Mouse (Mus musculus): ENCODE data around the gene Elmod1. TPM values are rescaled to one million over a fixed set of nuclear protein-coding genes. Genes with fewer than 3 reads are reported as not detected.

Gene Elmod1
- total and polyA plus RNA-seq, 3 experiments = not detected

- H3K4me3 ChIP-seq (replicated peaks in 1 of 3; ENCODE audit: low read depth in 2 of 3, low read length in 2 of 3, poor library complexity in 1 of 3) = no peak overlapping the region
- dilution Hi-C loops (cut with MboI; ENCODE audit: extremely low pct_ligation_motif_present, extremely low pct_unique_long_range_greater_than_20kb, low sequenced_read_pairs) (no loop called here), in situ Hi-C loops (cut with MboI; ENCODE audit: low pct_ligation_motif_present, low pct_unique_long_range_greater_than_20kb, low sequenced_read_pairs) (no loop called here)
- TF ChIP-seq ZNF384 (IDR thresholded peaks at IDR 0.05; ENCODE audit: low read depth, low read length) (no peak), RCOR1 (conservative IDR thresholded peaks at IDR 0.05; ENCODE audit: low read depth, low read length) (no peak), MAX (IDR thresholded peaks at IDR 0.05; ENCODE audit: low read length) (no peak), ZC3H11A (IDR thresholded peaks at IDR 0.05; ENCODE audit: low read depth, low read length) (no peak), HCFC1 (IDR thresholded peaks at IDR 0.05; ENCODE audit: low read depth, low read length) (no peak), RAD21 (IDR thresholded peaks at IDR 0.05; ENCODE audit: low read depth, low read length) (no peak), POLR2A (IDR thresholded peaks at IDR 0.05; ENCODE audit: low read depth, low read length) (no peak), SIN3A (IDR thresholded peaks at IDR 0.05; ENCODE audit: low read length) (no peak), NRF1 (IDR thresholded peaks at IDR 0.05; ENCODE audit: low read depth, low read length) (no peak), MAZ (IDR thresholded peaks at IDR 0.05; ENCODE audit: low read depth, low read length) (no peak), CTCF (conservative IDR thresholded peaks at IDR 0.05 in 1 of 2, IDR thresholded peaks at IDR 0.05 in 1 of 2; ENCODE audit: low read depth in 2 of 2, low read length in 2 of 2) (no peak), MAFK (IDR thresholded peaks at IDR 0.05; ENCODE audit: insufficient replicate concordance, low read length) (no peak), UBTF (IDR thresholded peaks at IDR 0.05; ENCODE audit: low read depth, low read length) (no peak), SMC3 (IDR thresholded peaks at IDR 0.05; ENCODE audit: low read depth, low read length) (no peak), PAX5 (IDR thresholded peaks at IDR 0.05; ENCODE audit: low read length) (no peak), ELF1 (IDR thresholded peaks at IDR 0.05; ENCODE audit: low read depth, low read length) (no peak), ZKSCAN1 (IDR thresholded peaks at IDR 0.05; ENCODE audit: borderline replicate concordance, low read depth, low read length) (no peak), E2F4 (IDR thresholded peaks at IDR 0.05; ENCODE audit: insufficient replicate concordance, low read depth, low read length) (no peak)
- H3K9ac ChIP-seq (ENCODE audit: insufficient read depth, low read depth) = no peak overlapping the region
- H3K9me3 ChIP-seq (replicated peaks; ENCODE audit: low read length) = no peaks in the 10 kb centered on the region
- no peaks in the 10 kb centered on the region for H3K79me2 ChIP-seq (replicated peaks; ENCODE audit: control insufficient read depth, extremely low read depth, insufficient read depth, poor library complexity, severe bottlenecking)
- H3K27ac ChIP-seq (ENCODE audit: insufficient read depth, low read depth) = no peak overlapping the region
- H3K36me3 ChIP-seq (replicated peaks in 1 of 2; ENCODE audit: control insufficient read depth in 1 of 2, insufficient read depth in 1 of 2, low read length in 1 of 2) = no peaks in the 10 kb centered on the region
- H3K4me2 ChIP-seq (ENCODE audit: insufficient read depth, low read depth, poor library complexity, severe bottlenecking) = no peak overlapping the region
- H3K27me3 ChIP-seq (replicated peaks) = no peaks in the 10 kb centered on the region
- no peaks in the 10 kb centered on the region for H3K4me1 ChIP-seq (ENCODE audit: control insufficient read depth in 1 of 2, insufficient read depth in 2 of 2)
- no peak for DNase-seq (ENCODE audit: extremely low read depth)
These were observed 18.1 kb downstream of the Elmod1 start for GRCm38 (mm10) chr9:53957021-53957420.

GRCm38 (mm10) chr9:53954853-53955252 lies 20.2 kb downstream of the Elmod1 start:
- Histone ChIP-seq H3K27ac (ENCODE audit: insufficient read depth, low read depth) (no peak overlapping the region), H3K9me3 (replicated peaks; ENCODE audit: low read length) (no peaks in the 10 kb centered on the region), H3K79me2 (replicated peaks; ENCODE audit: control insufficient read depth, extremely low read depth, insufficient read depth, poor library complexity, severe bottlenecking) (no peaks in the 10 kb centered on the region), H3K27me3 (replicated peaks) (no peaks in the 10 kb centered on the region), H3K4me2 (ENCODE audit: insufficient read depth, low read depth, poor library complexity, severe bottlenecking) (no peak overlapping the region), H3K4me3 (replicated peaks in 1 of 3; ENCODE audit: low read depth in 2 of 3, low read length in 2 of 3, poor library complexity in 1 of 3) (no peak overlapping the region), H3K4me1 (ENCODE audit: control insufficient read depth in 1 of 2, insufficient read depth in 2 of 2) (no peaks in the 10 kb centered on the region), H3K36me3 (replicated peaks in 1 of 2; ENCODE audit: control insufficient read depth in 1 of 2, insufficient read depth in 1 of 2, low read length in 1 of 2) (no peaks in the 10 kb centered on the region), H3K9ac (ENCODE audit: insufficient read depth, low read depth) (no peak overlapping the region)
- no peak for TF ChIP-seq USF2 (conservative IDR thresholded peaks at IDR 0.05; ENCODE audit: low read depth, low read length)
- no peak for TF ChIP-seq ZKSCAN1 (IDR thresholded peaks at IDR 0.05; ENCODE audit: borderline replicate concordance, low read depth, low read length)
- no peak for TF ChIP-seq TCF12 (IDR thresholded peaks at IDR 0.05; ENCODE audit: low read depth, low read length)
- no peak for TF ChIP-seq MAFK (IDR thresholded peaks at IDR 0.05; ENCODE audit: insufficient replicate concordance, low read length)
- TF ChIP-seq POLR2A (IDR thresholded peaks at IDR 0.05; ENCODE audit: low read depth, low read length) = no peak
- TF ChIP-seq MEF2A (IDR thresholded peaks at IDR 0.05; ENCODE audit: borderline replicate concordance, low read depth, low read length) = no peak
- no peak for TF ChIP-seq ZC3H11A (IDR thresholded peaks at IDR 0.05; ENCODE audit: low read depth, low read length)
- no peak for TF ChIP-seq ELF1 (IDR thresholded peaks at IDR 0.05; ENCODE audit: low read depth, low read length)
- TF ChIP-seq MAX (IDR thresholded peaks at IDR 0.05; ENCODE audit: low read length) = no peak
- no peak for TF ChIP-seq MAZ (IDR thresholded peaks at IDR 0.05; ENCODE audit: low read depth, low read length)
- no peak for TF ChIP-seq POLR2AphosphoS2 (IDR thresholded peaks at IDR 0.05; ENCODE audit: low read depth, low read length)
- TF ChIP-seq KAT2A (IDR thresholded peaks at IDR 0.05; ENCODE audit: insufficient replicate concordance, low read length) = no peak
- TF ChIP-seq NRF1 (IDR thresholded peaks at IDR 0.05; ENCODE audit: low read depth, low read length) = no peak
- no peak for TF ChIP-seq NELFE (IDR thresholded peaks at IDR 0.05; ENCODE audit: low read depth, low read length)
- no peak for TF ChIP-seq MYC (IDR thresholded peaks at IDR 0.05; ENCODE audit: low read depth, low read length)
- no peak for TF ChIP-seq JUND (conservative IDR thresholded peaks at IDR 0.05; ENCODE audit: low read depth, low read length)
- no peak for TF ChIP-seq PAX5 (IDR thresholded peaks at IDR 0.05; ENCODE audit: low read length)
- in situ Hi-C loops (cut with MboI; ENCODE audit: low pct_ligation_motif_present, low pct_unique_long_range_greater_than_20kb, low sequenced_read_pairs) (no loop called here), dilution Hi-C loops (cut with MboI; ENCODE audit: extremely low pct_ligation_motif_present, extremely low pct_unique_long_range_greater_than_20kb, low sequenced_read_pairs) (no loop called here)
- no peak for DNase-seq (ENCODE audit: extremely low read depth)
